Mouse (Mus musculus) heart, embryonic 15.5 days (tissue): ENCODE results near the gene Txnip. TPM values are rescaled to one million over a fixed set of nuclear protein-coding genes. Genes with fewer than 3 reads are reported as not detected.
"Not testable (repeated sequence)": the region's sequence is repeated elsewhere in the genome, so short reads cannot be mapped to it uniquely, and the experiment has no call there.

Experiments used
- ATAC-seq: fragments of 200-750 bp; cut with Nextera tagmentation; replicated peaks from 2 replicates; pipeline ENCODE4 v1.8.0; 2017; ENCODE audit warnings: low read depth, moderate TSS enrichment; ENCODE audit not compliant: insufficient number of reproducible peaks, insufficient read depth, low FRiP score
- H3K27ac ChIP-seq: fragments of 300-500 bp; sonication (generic); 2 replicates; pipeline ENCODE4 v1.5.1; 2015; ENCODE audit warnings: mild to moderate bottlenecking, inconsistent platforms
- H3K27me3 ChIP-seq: fragments of 300-500 bp; sonication (generic); 2 replicates; pipeline ENCODE4 v1.6.1; 2015; ENCODE audit warnings: inconsistent platforms
- H3K36me3 ChIP-seq: fragments of 300-500 bp; sonication (generic); 2 replicates; pipeline ENCODE4 v1.6.1; 2015; ENCODE audit warnings: mild to moderate bottlenecking, inconsistent platforms
- H3K4me1 ChIP-seq: fragments of 300-500 bp; sonication (generic); replicated peaks from 2 replicates; pipeline ENCODE4 v1.6.1; 2015; ENCODE audit warnings: inconsistent platforms
- H3K4me2 ChIP-seq: fragments of 300-500 bp; sonication (generic); 2 replicates; pipeline ENCODE4 v1.6.1; 2015; ENCODE audit warnings: inconsistent platforms, mild to moderate bottlenecking, moderate library complexity
- H3K4me3 ChIP-seq: fragments of 300-500 bp; sonication (generic); 2 replicates; pipeline ENCODE4 v1.5.1; 2015; ENCODE audit warnings: mild to moderate bottlenecking, inconsistent platforms
- H3K9ac ChIP-seq: fragments of 300-500 bp; sonication (generic); 2 replicates; pipeline ENCODE4 v1.6.1; 2015; ENCODE audit warnings: mild to moderate bottlenecking, inconsistent platforms
- H3K9me3 ChIP-seq: fragments of 300-500 bp; sonication (generic); replicated peaks from 2 replicates; pipeline ENCODE4 v1.6.1; 2016; ENCODE audit warnings: inconsistent platforms
- WGBS: fragments of 180-500 bp; shearing (Covaris S2); methylation state at CpG from one replicate; pipeline ENCODE4 v1.1.7; 2015; ENCODE audit warnings: mixed read lengths; 5-methylcytosine and 5-hydroxymethylcytosine counted together
- polyA plus RNA-seq: library from polyadenylated mRNA; unstranded; fragments of >200 nt; fragmentation: Nextera tagmentation; extraction: Ambion mirVana; gene quantifications from 2 replicates; pipeline ENCODE4 v1.2.1, GENCODE M21; 2015

The Txnip gene
- polyA plus RNA-seq, 1 experiment from 2014 or later: 208 TPM

- Histone ChIP-seq H3K4me1 (peaks cover 57% of the 10 kb centered on the region), H3K9ac (peak overlapping the region; percentile 72), H3K27me3 (no peaks in the 10 kb centered on the region), H3K27ac (peak overlapping the region; percentile 80), H3K36me3 (no peaks in the 10 kb centered on the region), H3K4me3 (peak overlapping the region; percentile 64), H3K4me2 (peak overlapping the region; percentile 90), H3K9me3 (no peaks in the 10 kb centered on the region)
- no peak for ATAC-seq
- 1% methylated on average over 12 of the region's 12 CpGs for WGBS
Observed at GRCm38 (mm10) chr3:96596855-96597254, 39.1 kb downstream of the Txnip start.

- Histone ChIP-seq H3K4me2 (peak overlapping the region; percentile 90), H3K9me3 (no peaks in the 10 kb centered on the region), H3K36me3 (no peaks in the 10 kb centered on the region), H3K27ac (peak overlapping the region; percentile 80), H3K4me1 (peaks cover 59% of the 10 kb centered on the region), H3K9ac (peak overlapping the region; percentile 72), H3K27me3 (no peaks in the 10 kb centered on the region), H3K4me3 (peak overlapping the region; percentile 64)
- ATAC-seq: no peak
- under 1% methylated on average over 40 of the region's 40 CpGs for WGBS
Observed at GRCm38 (mm10) chr3:96597435-96597891, 39.7 kb downstream of the Txnip start.

DNA sequence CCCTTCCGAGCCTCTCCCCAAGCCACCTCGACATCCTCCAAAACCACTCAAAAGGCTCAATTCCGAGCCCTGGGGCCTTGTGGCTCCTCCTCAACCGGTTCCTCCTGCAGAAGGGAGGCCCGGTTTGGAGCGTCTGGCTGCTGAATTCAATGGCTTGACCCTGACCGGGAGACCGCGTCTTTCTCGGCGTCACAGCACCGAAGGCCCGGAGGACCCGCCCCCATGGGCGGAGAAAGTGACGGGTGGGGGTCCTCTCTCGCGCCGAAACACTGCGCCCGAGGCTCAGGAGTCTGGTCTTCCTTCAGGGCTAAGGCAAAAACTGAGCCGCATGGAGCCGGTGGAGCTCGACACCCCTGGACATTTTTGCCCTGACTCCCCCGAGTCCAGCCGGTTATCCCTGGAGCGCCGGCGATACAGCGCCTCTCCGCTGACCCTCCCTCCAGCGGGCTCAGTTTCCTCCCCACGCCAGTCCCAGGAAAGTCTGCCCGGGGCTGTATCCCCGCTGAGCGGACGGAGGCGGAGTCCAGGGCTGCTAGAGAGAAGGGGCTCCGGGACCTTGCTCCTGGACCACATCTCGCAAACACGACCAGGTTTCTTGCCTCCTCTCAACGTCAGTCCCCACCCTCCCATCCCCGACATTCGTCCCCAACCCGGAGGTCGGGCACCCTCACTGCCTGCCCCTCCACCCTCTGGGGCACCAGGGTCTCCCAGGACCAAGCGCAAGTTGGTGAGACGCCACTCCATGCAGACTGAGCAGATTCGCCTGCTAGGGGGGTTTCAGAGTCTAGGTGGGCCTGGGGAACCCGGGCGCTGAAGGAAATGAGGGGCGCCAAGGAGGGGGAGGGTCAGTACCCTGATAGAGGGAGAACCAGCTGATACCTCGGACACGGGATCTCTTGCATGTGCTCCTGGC is 40.7 kb downstream of the Txnip start:
- no peaks in the 10 kb centered on the region for H3K27me3 ChIP-seq
- peak overlapping the region; percentile 90 for H3K4me2 ChIP-seq
- no peaks in the 10 kb centered on the region for H3K36me3 ChIP-seq
- peak overlapping the region; percentile 72 for H3K9ac ChIP-seq
- no peak for ATAC-seq
- H3K27ac ChIP-seq: peak overlapping the region; percentile 80
- peak overlapping the region; percentile 64 for H3K4me3 ChIP-seq
- H3K4me1 ChIP-seq: peaks cover 59% of the 10 kb centered on the region
- WGBS: 6% methylated on average over 54 of the region's 54 CpGs
- no peaks in the 10 kb centered on the region for H3K9me3 ChIP-seq

- H3K4me3 ChIP-seq: no peak overlapping the region
- no peaks in the 10 kb centered on the region for H3K27me3 ChIP-seq
- H3K9ac ChIP-seq: 0 out of 2 replicates have a peak overlapping the region, but pooled peaks have one; percentile 72
- peak overlapping the region; percentile 90 for H3K4me2 ChIP-seq
- ATAC-seq: no peak
- no peak overlapping the region for H3K27ac ChIP-seq
- no peaks in the 10 kb centered on the region for H3K36me3 ChIP-seq
- H3K4me1 ChIP-seq: peaks cover 65% of the 10 kb centered on the region
- no peaks in the 10 kb centered on the region for H3K9me3 ChIP-seq
- WGBS: 69% methylated on average over 8 of the region's 8 CpGs
Observed at GRCm38 (mm10) chr3:96599069-96599393, 41.3 kb downstream of the Txnip start.

DNA sequence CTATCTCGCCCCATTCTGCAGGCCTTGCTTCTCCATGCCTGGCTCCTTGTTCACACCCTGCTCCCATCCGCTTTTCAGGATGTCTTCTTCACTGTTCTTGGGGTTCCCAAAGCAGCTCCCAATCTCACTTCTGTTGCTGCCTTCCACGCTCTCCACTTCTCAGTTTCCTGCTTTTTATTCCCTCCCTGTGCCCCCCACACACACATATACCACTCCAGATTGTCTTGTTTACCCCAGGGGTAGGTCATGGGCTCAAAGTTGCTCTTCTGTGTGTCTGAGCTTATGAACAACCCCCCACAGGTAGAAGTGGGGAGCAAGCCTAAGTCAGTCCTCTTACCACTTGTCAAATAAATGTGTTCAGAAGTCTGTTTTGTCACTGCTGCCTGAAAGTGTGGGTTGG is 41.7 kb downstream of the Txnip start:
- H3K36me3 ChIP-seq: no peaks in the 10 kb centered on the region
- WGBS: 80% methylated on average over 3 of the region's 3 CpGs
- no peak overlapping the region for H3K27ac ChIP-seq
- ATAC-seq: no peak
- no peaks in the 10 kb centered on the region for H3K9me3 ChIP-seq
- H3K4me3 ChIP-seq: no peak overlapping the region
- H3K4me2 ChIP-seq: 0 out of 2 replicates have a peak overlapping the region, but pooled peaks have one; percentile 90
- H3K4me1 ChIP-seq: peaks cover 67% of the 10 kb centered on the region
- no peak overlapping the region for H3K9ac ChIP-seq
- H3K27me3 ChIP-seq: no peaks in the 10 kb centered on the region

DNA sequence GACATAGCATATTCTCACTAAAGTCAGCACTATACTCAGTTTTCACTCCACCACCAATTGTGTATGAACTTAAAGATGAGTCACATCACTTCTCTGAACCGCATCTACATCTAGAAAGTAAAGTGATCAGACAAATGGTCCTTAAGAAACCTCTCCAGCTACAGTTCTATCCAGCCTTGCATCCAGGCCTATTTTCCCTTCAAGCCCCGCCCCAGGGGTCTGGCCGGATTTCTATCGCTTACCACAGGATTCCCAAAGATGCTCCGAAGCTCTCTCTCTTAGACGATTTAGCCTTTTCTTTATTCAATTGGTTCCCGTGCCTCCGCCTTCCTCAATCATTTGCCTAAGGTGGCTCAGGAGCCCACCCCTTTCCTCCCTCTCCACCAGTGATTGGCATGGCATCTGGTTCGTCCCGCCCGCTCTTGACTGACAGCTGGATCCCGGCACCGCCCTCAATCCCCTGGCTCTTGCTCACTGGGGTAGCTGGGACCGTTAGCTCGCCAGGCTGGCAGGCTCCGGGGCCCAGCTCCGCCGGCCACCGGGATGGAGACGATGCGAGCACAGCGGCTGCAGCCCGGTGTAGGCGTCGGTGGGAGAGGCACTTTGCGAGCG is 43.0 kb downstream of the Txnip start, which contains the start of gene Lix1l:
TSS of gene Lix1l (plus strand) at position 511 of the 612 bp plus-strand sequence.
- H3K4me1 ChIP-seq: peaks cover 70% of the 10 kb centered on the region

DNA sequence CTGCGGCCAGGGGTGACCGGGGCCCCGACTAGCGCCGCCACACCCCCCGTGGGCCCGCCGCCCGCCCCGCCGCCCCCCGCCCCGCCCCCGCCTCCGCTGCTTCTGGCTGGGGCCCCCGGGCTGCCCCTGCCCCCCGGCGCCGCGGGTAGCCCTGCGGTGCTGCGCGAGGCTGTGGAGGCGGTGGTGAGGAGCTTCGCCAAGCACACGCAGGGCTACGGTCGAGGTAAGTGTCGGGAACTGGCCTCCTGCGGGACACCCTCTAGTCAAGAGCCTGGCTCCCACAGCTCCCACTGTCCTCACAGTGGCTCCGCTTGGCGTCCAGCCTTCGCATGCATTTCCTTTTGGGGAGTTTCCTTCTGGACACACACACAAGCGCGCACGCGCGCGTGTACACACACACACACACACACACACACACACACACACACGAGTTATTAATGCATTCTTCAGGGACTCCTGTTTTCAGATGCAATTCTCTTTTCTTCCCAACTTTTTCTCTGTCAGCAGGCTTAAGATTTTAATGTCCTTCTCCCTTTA is 43.6 kb downstream of the Txnip start:
- peak overlapping the region; percentile 64 for H3K4me2 ChIP-seq
- peaks cover 64% of the 10 kb centered on the region for H3K4me1 ChIP-seq
- peak overlapping the region; percentile 71 for H3K4me3 ChIP-seq
- H3K27ac ChIP-seq: peak overlapping the region; percentile 97
- ATAC-seq: peak; percentile 80
- H3K9ac ChIP-seq: peak overlapping the region; percentile 76
- no peaks in the 10 kb centered on the region for H3K27me3 ChIP-seq
- no peaks in the 10 kb centered on the region for H3K36me3 ChIP-seq
- under 1% methylated on average over 40 of the region's 40 CpGs for WGBS
- no peaks in the 10 kb centered on the region for H3K9me3 ChIP-seq

More for the DNA sequence above, 43.0 kb downstream of the Txnip start, which contains the start of gene Lix1l:
- no peaks in the 10 kb centered on the region for H3K36me3 ChIP-seq
- H3K4me2 ChIP-seq: peak within 1 kb of the TSS; percentile 64
- WGBS: under 1% methylated on average over 27 of the region's 27 CpGs
- H3K9ac ChIP-seq: peak within 1 kb of the TSS; percentile 76
- H3K27ac ChIP-seq: peak within 1 kb of the TSS; percentile 97
- no peaks in the 10 kb centered on the region for H3K27me3 ChIP-seq
- peak; percentile 92 for ATAC-seq
- H3K9me3 ChIP-seq: no peaks in the 10 kb centered on the region
- peak within 1 kb of the TSS; percentile 71 for H3K4me3 ChIP-seq

DNA sequence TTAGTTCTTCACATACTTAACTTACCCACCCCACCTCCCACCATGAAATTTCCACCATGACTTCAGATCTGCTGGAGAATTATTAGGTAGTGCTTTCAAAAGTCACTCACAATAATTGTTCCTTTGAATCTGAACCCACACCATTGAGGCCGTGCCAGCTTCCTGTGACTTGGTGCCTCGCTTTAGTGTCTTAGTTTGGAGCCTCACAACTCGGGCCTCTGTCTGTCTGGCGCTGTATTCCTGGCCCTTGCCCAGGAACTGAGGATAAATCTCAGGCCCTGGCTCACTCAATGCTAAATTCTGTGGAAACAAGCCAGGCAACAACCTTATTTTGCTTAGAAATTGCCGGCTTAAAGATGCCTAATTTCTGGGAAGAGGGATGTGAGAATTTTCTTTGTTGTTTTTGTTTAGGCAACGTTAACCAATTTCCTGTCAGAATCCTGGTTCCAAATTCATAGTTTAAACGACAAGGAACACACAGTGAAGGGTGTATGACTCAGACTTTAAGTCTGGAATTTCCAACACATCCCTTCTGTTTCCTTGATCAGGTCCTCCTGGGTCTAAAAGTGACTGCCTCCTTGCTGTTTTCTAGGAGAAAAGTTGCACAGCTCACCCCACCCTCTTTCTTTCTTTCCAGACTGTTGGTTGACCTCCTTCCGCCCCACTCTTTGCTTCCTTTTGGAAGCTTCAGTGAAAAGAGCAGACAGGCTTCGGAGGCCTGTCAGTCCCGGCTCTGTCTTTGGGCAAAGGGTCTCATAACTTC is 44.4 kb downstream of the Txnip start:
- Histone ChIP-seq H3K9me3 (no peaks in the 10 kb centered on the region), H3K4me1 (peaks cover 58% of the 10 kb centered on the region), H3K9ac (peak overlapping the region; percentile 76), H3K36me3 (no peaks in the 10 kb centered on the region), H3K27ac (peak overlapping the region; percentile 97), H3K4me3 (peak overlapping the region; percentile 71), H3K27me3 (no peaks in the 10 kb centered on the region), H3K4me2 (peak overlapping the region; percentile 64)
- ATAC-seq: no peak
- 22% methylated on average over 10 of the region's 10 CpGs for WGBS

DNA sequence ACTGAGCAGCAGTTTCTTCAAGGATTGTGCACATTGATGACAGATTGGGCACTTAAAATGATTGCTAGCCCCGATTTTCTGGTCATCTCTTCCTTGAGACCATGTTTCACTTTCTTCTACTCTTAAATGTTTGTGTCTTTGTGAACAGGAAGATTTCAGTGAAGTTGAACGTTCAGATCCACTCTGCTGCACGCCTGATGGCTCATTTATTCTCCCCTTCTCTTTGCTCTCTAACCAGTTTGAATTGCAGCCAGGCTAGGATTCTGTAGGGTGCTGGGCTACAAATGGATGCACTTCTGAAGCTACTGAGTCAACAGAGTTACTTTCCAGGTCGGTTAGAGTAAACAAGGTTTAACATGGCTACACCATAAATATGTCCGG is 44.9 kb downstream of the Txnip start:
- peaks cover 59% of the 10 kb centered on the region for H3K4me1 ChIP-seq
- 39% methylated on average over 5 of the region's 5 CpGs for WGBS
- H3K9me3 ChIP-seq: no peaks in the 10 kb centered on the region
- no peak for ATAC-seq
- H3K4me2 ChIP-seq: peak overlapping the region; percentile 64
- no peaks in the 10 kb centered on the region for H3K27me3 ChIP-seq
- peak overlapping the region; percentile 97 for H3K27ac ChIP-seq
- peak overlapping the region; percentile 71 for H3K4me3 ChIP-seq
- H3K36me3 ChIP-seq: no peaks in the 10 kb centered on the region
- peak overlapping the region; percentile 76 for H3K9ac ChIP-seq

DNA sequence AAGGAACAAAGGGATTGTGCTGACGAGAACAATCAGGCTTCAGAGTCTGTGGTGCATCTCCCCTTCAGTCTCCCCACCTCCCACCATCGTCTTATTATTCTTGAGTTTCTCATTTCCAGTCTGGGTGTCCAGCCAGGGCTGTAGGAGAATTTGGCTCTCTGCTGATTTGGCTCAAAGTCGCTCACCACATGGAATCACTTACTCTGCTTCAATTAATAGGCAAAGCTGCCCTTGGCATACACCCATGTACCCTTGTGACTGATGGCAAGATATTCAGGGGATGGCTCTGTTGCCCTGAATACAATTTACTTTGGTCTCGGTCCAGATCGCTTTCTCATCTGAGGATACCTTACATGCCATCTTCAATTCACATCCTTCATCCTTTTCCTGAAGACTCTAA is 45.6 kb downstream of the Txnip start:
- 64% methylated on average over 5 of the region's 5 CpGs for WGBS
- peak overlapping the region; percentile 71 for H3K4me3 ChIP-seq
- H3K9me3 ChIP-seq: no peaks in the 10 kb centered on the region
- H3K4me2 ChIP-seq: peak overlapping the region; percentile 64
- peak overlapping the region; percentile 97 for H3K27ac ChIP-seq
- no peak for ATAC-seq
- no peaks in the 10 kb centered on the region for H3K36me3 ChIP-seq
- H3K9ac ChIP-seq: no peak overlapping the region; the same call in 1 of the 2 replicates
- H3K4me1 ChIP-seq: peaks cover 54% of the 10 kb centered on the region
- H3K27me3 ChIP-seq: no peaks in the 10 kb centered on the region

DNA sequence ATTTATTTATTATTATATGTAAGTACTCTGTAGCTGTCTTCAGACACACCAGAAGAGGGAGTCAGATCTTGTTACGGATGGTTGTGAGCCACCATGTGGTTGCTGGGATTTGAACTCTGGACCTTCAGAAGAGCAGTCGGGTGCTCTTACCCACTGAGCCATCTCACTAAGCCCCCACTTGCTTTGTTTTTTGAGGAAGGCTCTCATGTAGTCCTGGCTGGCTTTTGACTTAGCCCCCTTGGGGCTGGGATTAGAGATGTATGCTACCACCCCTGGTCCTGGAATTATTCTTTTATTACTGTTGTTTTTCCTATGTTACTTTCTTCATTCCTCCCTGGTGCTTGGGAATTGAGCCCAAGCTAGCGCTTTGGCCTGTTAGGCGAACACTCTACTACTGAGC is 48.2 kb downstream of the Txnip start:
- not testable (repeated sequence) for H3K9me3 ChIP-seq, ATAC-seq
- WGBS: 90% methylated on average over 4 of the region's 4 CpGs

More for the DNA sequence above, 48.2 kb downstream of the Txnip start:
- H3K4me3 ChIP-seq, H3K36me3 ChIP-seq, H3K27me3 ChIP-seq, H3K4me2 ChIP-seq, H3K27ac ChIP-seq, H3K9ac ChIP-seq: not testable (repeated sequence)
- peaks cover 43% of the 10 kb centered on the region for H3K4me1 ChIP-seq
